Mouse (Mus musculus) A20 (cell line): Measurements from ENCODE around the gene Cacna1g.
A peak's percentile ranks its signal among the peaks of the same experiment; 100 is the strongest.

Source experiments
- DNase-seq: peaks from one replicate; pipeline ENCODE4 v3.0.0-alpha.2; 2011; ENCODE audit warnings: low read depth, low spot score

Cacna1g gene

DNA sequence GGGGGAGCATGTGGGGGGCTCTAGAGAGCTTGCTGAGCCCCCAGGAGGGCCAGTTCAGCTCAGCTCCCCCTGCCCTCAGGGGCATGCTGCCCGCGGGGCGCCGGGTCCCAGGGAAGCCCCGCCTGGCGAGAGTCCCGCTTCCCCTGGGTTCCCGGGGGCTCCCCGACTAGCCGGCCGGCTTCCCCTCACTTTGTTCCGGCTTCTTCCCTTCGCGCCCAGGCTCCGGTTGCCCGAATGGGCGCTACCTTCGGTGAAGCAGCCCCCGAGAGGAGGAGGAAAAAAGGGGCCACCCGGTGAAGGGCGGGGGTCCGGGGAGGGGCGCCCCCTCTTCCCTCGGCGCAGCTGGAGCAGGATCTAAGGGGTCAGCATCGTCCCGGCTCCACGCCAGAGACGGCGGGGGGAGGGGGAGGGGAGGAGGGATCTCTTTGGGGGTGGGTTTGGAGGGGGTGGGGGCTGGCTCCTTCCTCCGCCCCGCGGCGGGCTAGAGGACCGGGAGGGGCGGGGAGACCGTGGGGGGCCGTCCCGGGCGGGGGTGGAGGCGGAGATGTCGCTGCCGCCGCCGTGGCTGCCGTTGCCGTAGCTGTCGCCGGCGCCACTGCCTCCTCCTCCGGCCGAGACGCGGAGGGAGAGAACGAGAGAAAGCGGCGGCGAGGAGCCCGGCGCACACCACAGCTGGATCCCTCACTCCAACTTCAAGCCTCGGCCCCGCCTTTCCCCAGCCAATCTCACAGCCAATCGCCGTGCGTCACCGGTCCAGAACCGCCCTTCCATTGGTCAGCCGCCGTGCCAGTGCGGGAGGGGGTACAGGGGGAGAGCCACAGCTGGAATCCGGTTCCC lies at the start of gene Cacna1g:
Cacna1g (minus strand) TSS at position 492 of the 837 bp plus-strand sequence.
- DNase-seq = peak; percentile 85

DNA sequence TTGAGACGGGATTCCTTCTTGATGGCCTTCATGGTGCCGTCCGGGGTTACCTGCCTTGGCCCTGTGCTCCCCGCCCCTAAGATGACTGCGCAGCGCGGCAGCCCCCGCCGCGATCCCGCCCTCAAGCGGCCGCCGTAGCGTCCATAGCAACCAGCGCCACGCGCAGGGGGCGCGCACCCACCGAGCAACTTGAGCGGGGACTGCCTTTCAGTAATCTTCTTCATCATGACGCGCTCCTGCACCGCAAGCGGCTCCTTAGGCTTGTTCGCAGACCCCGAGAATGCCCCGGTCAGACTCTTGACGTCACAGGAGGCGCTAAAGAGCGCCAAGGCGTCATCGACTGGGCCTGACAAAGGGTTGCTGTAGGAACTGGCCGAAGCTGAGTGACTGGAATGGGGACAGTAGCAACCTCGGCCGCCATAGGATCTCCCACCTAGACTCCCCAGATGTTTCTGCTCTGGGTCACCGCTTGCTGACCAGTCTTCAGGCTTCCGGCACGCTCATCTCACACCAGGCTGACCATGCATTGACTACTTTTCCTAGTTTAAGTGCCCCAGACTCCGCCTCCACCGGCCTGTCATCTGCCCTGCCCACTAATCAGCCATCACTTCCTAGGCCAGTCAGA lies 47.3 kb upstream of the Cacna1g start, which contains the start of gene Mycbpap:
Mycbpap (minus strand) TSS at position 524 of the 625 bp plus-strand sequence.
- peak; percentile 81 for DNase-seq

DNA sequence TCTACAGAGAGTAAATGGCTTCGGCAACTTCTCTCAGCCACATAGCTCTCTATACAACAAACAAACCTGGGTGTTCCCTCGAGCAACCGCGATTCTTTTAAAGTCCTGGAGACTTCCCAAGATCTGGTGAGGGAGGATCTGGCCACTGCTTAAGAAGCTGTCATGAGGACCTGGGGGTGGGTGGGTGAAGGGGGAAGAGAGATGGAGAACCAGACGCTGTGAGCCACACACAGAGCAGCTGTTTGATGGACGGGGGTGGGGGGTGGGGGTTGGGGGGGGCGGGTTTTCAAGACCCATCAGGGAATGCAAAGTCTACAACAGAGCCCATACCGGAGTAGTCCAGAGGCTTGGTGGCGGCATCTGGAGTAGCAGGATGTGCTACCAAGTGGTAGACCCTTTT lies 39.5 kb upstream of the Cacna1g start:
- DNase-seq = no peak

DNA sequence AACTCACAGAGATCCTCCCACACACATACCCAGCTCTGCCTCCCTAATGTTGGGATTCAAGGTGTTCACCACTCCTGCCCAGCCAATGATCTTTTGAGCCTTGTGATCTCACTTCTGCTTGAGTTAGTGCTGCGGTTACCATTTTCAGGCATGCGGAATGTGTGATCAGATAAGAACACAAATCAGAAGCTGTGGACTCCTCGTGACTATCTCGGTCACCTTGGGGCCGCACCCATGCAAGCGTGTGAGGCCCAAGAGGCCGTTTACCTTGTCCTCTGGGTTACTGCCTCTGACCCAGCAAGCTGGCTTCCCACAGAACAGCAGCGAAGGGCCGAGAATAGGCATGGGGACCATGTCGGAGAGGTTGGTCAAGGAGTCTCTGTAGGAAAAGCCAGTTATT lies 35.0 kb upstream of the Cacna1g start:
- no peak for DNase-seq

DNA sequence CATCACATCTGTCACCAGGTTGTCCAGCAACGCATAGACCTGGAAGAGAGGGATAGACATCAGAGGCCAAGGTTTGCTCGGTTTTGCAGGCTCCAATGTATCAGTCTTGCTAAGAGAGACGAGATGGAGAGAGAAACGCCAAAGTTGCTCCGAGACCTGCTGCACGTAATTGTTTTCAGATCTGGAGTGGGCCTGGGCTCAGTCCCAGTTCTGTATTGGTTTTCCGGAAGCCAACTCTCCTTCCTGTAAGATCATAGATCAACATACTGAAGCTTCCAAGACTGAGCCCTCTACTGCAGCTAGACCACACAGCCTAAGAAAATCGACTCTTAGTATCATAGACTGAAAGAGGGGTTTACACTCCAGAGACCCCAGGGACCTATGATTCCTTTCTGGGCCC lies 27.5 kb upstream of the Cacna1g start:
- no peak for DNase-seq

DNA sequence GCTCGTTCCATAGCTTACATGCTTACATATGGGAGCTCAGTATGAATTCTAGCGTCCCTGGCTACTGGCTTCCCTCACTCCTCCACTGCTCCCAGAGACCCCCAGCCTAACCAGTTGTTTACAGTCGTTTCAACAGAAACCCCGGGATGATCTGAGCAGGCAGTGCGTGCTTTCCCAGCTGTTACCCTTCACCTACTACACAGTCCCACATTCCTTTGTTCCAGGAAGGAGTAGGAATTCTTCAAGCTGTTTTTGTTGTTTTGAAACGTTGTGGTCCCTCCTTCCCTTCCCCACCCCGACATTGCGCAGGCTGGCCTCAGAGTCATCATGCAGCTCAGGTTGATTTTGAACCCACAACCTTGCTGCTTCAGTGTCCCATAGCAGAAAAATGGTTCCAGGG lies 26.4 kb upstream of the Cacna1g start:
- no peak for DNase-seq

DNA sequence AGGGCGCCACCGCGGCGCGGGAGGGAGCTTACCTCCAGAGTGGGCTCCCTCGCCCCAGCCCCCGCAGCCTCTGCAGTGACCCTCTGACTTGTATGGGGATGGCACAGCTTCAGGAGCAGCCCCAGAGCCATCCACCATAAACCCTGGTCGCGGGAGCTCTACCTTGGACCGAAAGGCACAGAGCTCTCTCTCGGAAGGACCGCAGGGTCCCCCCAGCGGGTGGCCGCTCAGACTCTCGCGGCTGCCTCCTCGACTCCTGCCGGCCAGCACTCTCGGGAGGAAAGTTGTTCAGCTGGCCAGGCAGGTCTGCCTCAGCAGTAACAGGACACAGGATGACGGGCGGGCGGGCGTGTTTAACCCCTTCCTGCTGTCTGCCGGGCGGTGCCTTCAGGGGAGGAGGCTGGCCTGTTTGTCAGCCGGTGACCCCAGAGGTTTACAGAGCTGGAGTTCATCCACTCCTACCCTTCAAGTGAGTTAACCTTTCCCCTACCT lies 25.7 kb upstream of the Cacna1g start, which contains the start of gene Epn3:
Epn3 (minus strand) TSS at position 314 of the 492 bp plus-strand sequence.
- DNase-seq = no peak

DNA sequence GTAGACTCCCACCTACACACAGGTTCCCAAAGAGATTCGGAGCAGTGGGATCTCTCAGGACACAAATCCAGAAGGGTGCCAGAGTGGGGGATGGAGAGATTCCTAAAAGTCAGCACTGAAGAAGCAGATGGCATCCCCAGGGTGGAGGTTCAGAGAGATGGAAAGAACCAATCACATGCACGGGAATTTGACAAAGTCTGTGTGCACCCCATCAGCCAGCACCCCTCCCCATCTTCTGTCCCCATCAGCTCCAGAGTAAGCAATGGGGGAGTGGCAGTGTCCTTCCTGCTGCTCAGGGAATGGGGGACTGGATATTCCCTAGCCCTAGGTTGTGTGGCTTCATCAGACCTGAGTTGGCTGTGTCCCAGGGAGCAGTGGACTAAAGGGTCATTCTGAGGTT lies 25.0 kb upstream of the Cacna1g start:
- no peak for DNase-seq

DNA sequence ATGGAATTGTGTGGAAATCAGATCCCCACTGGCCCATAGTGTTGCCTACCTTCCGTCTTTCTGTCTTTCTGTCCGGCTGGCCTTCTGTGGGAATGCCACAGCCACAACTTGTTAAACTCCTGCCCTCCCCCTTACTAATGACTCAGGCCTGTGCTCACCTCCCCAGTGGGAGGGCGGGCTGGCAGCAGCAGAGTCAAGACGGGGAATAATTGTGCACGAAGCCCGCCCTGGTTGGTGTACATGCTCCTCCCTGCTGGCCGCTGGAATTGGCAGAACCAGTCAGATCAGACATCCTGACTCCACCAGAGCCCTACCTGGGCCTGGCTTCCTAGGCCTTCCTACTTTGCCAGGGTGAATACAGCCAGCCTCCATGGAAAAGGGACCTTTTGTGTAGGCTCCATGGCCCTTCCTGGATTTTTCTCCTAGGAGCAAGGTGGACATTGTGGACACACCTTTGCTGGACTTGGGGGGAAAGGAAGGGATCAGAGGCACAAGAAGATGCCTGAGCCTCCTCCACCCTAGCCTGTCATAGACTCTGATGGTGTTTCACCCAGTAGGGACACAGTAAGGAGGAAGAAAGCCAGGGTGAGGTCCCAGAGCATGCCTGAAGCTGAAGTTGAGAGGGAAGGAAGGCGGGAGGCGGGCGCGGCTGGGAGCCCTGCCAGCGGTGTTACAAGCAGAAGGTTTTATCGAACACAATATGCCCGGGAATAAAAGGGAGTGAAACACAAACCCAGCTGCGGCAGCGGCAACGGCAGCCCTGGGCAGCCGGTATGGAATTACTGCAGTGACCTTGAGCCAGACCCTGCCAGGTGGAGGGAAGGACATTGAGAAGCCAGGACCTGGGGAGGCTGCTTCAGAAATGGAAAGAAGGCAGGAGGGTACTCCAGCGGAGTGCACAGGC lies 24.3 kb upstream of the Cacna1g start:
- no peak for DNase-seq

DNA sequence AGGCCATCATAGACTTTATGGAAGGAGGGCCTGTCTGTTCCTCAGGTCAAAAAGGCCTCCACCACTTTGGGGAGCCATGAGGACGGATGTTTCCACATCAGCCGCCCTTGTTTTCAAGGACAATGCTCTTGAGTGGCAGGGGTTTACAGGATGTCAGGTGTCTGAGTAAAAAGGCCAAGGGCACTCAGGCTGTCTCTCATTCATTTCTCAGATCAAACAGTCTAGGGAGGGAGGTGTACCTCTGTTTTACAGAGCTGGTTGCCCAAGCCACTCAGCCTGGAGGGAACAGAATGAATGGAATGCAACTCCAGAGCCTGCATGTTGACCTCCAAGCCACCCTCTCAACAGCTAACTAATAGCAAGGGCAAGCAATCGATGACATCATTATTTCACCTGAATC lies 21.4 kb upstream of the Cacna1g start:
- DNase-seq = no peak

DNA sequence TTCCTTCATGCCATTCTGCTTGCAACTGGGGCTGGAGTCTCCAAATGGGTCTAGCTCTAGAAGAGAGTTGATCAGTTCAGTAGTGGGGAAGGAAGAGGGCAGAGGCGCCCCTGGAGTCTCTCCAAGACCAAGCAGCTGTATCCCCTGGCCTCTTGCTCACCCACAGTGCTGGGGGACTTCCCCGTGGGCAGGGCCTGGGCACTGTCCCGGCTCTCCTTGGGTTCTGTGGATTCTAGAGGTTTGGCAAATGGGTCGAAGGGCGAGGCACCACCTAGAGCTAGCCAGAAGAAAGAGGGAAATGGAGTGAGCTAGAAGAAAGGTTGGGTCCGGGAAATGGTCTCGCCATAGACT lies 17.7 kb upstream of the Cacna1g start:
- no peak for DNase-seq

DNA sequence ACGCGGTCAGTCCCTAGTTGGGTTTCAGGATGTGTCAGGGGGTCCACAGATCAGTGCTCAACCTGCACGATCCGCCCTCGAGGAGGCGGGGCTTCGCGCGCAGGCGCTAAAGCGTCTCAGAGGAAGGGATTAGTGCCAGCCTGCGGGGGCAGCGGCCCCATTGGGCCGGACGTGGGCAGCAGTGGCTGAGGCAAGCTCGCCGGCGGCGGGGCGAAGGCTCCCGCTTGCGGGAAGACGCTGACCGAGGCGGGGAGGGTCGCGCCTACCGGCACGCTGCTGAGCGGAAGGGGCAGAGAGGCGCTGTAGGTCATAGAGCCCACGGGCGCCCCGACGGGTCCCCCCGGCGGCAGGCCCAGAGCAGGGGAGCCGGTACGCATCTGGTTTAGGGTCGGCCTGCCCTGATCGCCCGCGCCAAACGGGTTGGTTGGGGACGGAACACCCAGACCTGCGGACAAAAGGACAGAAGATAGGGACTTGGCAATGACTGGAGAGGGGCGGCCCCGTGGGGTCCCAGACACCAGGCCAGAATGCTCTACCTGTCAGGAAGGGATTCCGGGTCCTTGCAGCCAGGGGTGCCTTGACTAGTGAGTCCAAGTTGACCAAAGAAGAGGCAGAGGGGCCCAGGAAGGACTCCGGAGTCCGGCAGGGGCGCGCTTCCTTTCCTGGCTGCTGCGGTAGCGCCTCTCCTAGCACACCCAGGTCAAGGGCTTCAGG lies 17.2 kb upstream of the Cacna1g start:
- DNase-seq = no peak

DNA sequence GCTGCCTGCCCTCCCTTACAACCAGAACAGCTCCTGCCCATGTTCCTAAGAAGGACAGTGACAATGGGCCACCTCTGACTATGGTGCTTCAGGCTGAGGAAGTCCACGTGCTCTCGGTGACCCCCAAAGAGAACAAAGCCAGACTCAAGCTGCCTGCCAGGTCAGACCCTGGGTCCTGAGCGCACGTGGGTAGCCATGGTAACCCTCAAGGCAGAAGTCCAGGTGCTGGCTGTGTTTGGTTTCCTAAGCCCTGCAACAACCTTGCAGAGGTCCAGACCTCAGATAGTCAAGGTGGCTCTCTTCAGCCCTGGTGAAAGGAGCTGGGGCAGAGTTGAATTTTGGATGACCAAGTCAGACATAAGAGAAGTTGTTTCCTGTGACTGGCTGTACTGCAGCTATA lies 15.7 kb upstream of the Cacna1g start:
- no peak for DNase-seq

DNA sequence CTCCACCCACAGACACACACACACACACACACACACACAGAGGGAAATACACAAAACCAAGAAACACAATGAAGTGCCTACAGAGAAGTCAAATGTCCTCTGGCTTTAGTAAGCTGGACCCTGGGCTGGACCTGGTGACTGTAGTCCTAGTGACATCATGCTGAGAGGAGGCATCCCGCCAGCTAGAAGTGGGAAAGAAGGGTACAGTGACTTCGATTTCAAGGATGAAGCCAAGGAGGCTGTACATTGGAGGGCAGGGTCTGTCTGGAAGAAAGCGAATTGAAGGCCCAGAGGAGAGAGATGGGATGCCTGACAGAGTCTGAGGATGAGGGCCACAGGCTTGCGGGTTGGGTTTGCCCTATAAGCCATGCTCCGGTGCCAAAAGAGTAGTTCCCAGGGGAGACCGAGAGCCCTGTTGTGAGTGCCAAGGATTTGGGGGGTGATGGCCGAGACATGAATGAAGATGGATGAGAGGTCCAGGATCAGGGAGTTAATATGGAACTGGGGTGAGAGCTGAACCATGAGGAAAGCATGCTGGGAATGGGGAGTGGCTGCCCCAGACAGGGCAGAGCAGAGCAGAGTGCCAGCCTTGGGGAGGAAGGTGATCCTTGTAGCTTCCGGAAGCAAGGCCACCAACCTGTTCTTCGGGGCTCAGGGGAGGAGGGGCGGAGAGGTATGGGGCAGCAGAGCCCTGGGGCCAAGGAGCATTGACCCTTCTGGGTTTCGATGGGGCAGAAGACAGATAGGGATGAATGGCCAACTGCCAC lies 15.0 kb upstream of the Cacna1g start:
- DNase-seq = no peak

DNA sequence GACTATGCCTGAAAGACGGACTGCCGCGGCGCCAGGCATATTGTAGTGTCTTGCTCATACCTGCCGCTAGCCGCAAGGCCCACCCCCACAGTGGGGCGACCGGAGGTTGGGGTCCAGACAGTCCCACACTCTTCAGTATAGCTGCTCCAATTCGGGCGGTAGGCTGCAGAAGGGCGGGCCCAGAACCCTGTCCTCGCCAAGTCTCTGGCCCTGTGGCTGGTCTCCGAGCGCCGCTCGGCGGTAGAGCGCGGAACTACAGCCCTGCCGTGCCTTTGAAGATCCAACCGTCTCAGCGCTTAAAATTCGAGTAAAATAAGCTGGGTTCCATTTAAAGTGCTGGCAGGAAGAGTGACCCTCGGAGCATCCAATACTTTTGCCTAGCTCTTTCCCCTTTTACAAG lies 12.0 kb upstream of the Cacna1g start, which contains the start of gene Spata20:
Spata20 (minus strand) TSS at position 179 of the 400 bp plus-strand sequence.
- DNase-seq = peak; percentile 73

DNA sequence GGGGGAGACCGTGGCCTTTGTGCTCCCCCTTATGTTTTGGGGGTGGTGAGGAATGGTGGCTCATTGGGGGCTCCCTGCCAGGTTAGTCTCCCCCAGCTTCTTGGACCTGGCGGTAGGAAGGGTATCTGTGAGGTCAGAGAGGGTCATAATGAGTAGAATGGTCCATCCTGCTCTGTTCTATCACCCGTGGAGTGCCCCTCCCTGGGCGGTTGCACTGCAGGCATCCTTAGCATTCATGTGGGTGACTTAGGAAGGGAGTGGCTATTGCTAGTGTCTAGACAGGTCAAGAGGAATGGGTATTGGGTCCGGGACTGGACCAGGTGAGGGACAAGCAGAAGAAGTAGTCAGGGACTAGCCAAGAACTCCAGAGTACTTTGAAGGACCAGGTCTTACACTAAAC lies 11.2 kb upstream of the Cacna1g start:
- no peak for DNase-seq

DNA sequence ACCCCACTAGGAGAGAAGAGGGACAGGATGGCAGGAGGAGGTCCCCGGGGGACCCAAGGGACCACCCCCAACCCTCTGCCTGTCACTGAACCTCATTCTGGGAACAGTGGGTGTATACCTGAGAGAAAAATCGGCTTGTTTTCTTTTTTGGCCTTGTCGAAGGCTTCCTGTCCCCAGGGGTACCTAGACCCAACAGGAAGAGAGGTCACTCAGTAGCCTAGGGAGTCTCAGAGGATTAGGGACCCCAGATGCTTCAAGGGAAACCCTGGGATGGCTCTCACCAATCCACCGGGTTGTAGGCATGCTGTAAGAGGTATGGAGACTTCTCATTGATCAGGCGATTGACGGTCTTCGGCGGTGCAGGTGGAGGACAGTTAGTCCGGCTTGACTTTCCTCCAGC lies 10.6 kb upstream of the Cacna1g start:
- no peak for DNase-seq

DNA sequence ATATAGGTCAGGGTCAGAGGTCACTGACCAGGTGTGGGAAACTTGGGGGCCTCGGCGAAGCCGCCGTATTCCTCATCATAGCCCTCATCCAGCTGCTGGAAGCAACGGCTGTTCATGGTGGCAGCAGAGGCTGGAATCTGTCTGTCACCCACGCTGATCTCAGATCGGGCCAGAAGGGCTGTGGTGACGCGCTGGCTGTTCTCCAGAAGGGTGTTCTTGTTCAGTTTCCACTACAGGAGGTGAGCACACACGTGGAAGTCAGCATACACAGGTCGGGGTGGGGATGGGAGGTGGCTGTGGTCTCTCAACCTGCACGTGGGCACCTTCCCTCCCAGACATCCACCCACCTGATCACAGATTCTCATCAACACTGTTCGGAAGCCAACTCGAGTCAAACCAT lies 9.9 kb upstream of the Cacna1g start:
- DNase-seq = no peak

DNA sequence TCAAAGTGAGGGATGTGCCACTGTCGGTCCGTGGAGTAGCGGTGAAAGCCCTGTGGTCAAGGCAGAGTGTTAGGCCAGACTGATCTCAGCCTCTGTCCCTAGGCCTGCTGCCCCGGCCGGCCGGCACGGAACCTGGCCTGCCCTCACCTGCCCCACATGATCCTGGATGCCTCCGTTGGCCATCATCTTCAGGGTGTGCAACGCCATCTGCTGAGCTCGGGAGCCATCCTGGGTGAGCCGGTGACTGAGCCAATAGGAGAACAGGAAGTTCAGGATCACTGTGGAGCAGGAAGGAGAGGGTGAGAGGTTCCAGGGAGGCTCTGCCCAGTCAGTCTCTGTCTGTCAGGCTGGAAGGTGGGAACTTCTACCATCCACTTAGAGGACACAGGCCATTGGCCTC lies 9.4 kb upstream of the Cacna1g start:
- DNase-seq = no peak

DNA sequence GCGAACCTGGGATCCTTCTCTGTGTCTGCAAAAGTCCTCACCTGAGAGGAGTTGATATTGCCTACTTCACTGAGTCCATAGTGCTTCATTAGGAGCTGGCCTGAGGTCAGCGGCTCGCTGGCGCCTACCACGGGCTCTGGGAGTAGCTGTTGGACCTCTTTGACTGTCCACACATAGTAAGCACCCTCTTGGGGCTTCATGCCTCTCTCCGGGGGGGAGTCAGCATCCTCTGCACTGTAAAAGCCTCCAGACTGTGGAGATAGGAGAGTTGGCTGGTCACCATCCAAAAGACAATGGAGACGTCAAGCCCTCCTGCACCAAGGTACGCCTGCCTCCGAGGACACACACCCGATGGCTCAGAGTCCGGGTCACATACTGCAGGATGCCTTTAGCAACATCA lies 8.7 kb upstream of the Cacna1g start:
- DNase-seq = no peak

DNA sequence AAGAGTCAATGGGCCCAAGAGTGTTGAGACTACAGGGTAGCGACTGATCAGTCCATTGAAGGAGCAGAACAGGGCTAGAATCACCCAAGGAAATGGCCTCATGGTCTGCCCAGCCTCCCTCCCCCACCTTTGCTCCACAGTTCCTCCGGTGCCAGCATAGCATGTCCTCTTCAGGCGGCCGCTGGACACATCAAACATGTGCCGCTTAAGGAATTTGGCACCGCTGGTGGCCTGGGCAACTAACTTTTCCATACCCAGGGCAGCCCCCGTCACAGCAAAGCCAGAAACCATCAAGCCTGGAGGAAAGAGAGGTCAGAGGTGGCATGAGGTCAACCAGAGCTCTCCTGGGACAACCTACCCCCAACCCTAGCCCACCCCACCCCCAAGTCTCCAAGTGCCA lies 8.0 kb upstream of the Cacna1g start:
- no peak for DNase-seq
